Mouse (Mus musculus) ES-CJ7 (cell line): ENCODE data around the gene Pld4.
"Not testable (repeated sequence)": the region's sequence is repeated elsewhere in the genome, so short reads cannot be mapped to it uniquely, and the experiment has no call there.

Source experiments
- DNase-seq: peaks from one replicate; pipeline ENCODE4 v3.0.0; 2011; ENCODE audit warnings: low read depth, low spot score

The Pld4 gene

GRCm38 (mm10) chr12:112801864-112802846 is 41.7 kb downstream of the Pld4 start, which contains the start of gene Ahnak2:
Gene Ahnak2 (minus strand): TSS chr12:112802657.
- DNase-seq, result peak; percentile 41

DNA sequence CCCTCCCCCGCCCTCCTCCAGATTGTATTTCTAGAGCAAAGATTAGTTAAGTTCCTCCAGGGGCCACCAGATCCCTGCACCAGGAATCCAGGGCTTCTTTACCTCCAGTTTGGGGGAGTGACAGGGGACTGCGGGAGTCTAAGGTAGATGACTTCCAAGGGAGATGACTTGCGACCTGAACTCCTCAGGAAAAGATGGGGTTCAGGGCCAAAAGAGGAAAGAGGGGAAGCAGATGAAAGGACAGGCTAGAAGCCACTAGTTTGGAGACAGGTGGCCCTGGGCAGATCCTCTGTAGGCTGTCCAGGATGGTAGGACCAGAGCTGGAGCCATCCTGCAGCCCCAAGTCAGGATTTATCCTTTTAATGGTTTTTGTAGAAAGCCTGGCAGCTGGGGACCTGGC is 42.5 kb downstream of the Pld4 start:
- DNase-seq, result no peak

GRCm38 (mm10) chr12:112804046-112804445 is 43.6 kb downstream of the Pld4 start:
- DNase-seq, result no peak

GRCm38 (mm10) chr12:112806044-112806443 is 45.6 kb downstream of the Pld4 start:
- DNase-seq, result no peak

- DNase-seq, result no peak
Observed at GRCm38 (mm10) chr12:112807796-112808195, 47.3 kb downstream of the Pld4 start.

DNA sequence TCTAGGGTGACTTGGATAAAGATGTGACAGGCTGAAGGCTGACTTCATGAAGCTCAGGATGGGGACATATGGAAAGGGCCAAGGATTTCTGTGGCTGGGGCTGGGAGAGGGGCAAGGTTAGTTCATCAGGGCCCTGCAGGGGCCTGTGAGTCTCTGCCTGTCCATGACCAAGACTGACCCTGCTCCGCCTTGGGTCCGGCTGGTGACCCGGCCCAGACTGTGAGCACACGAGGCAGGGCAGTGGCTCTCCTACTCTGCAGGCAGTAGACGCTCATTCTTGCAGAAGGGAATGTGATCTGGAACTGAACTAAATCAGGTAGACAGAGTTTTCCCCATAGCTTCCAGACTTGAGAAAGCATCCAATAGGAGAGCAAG is 47.7 kb downstream of the Pld4 start:
- DNase-seq, result no peak

GRCm38 (mm10) chr12:112808587-112809364 is 48.3 kb downstream of the Pld4 start, which contains the start of gene Clba1:
Gene Clba1 (plus strand): TSS chr12:112808937.
- DNase-seq, result peak; percentile 90

DNA sequence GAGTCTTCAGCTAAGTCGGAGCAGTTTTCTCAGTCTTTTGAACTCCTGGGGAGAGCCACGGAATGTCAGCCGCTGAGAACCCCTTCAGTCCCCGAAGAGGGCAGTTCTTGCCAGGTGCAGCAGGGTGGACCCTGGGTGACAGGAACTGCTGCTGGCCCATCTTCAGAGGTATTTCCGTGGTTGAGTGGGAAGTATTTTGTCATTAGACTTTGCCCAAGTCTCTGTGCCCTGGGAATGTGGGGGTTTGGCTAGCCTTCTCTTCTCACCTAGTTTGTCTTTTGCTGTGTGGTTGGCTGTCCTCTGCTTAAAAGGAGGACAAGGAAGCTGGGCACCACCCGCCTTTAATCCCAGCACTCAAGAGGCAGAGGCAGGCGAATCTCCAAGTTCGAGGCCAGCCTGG is 49.2 kb downstream of the Pld4 start:
- DNase-seq, result no peak

DNA sequence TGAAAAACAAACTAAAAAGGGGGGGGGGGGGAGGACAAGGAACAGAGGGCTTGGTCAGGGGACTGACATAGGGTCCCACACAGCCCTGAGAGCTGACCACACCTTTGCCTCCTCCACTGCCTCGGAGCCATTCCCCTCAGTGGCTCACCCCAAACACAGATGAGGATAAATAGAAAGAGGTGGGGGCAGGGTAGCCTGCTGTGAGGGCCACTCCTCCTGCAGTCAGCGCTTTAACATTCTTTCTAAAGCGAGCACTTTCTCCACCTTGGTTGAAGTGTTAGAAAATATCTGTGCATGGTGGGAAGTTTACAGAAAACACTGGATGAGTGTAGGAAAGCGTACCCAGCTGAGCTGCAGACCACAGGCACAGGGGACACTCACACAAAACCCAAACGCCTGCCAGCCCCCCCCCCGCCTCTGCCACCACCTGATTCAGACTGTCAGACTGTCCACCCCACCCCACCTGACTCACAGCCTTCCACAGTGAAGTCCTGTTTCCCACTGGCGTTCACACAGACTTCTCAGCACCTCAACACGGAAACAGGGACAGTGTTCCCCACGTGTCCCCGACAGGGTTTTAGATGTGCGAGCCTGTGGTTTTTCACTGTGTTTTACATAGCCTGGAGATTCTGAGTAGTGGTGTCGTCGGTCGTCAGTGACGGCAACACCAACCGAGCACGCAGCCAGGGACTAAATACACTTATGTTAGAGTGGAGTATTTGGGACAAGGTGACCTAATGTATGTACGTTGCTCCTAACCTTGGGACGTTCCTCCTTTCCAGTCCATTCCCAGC is 49.8 kb downstream of the Pld4 start:
- DNase-seq, result no peak

DNA sequence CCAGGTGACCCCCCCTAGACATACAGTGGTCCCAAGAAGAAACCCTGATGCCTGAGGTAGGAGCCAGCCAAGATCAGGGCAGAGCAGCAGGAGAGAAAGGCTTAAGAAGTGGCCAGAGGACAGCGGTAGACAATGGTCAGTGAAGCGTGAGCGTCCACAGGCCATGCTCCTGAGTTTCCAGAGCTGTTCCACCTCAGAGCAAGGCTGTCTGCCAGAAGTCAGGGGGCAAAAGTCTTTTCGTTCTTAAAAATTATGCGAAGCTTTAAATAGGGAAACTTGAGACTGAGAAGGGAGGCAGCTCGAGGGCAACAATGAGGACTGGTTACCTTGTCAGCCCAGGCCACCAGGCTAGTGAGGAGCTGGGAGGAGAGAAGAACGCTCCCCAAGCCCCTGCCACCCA is 52.9 kb downstream of the Pld4 start:
- DNase-seq, result no peak

- DNase-seq, result no peak
Observed at GRCm38 (mm10) chr12:112814682-112815470, 54.4 kb downstream of the Pld4 start.

GRCm38 (mm10) chr12:112816294-112816693 is 55.8 kb downstream of the Pld4 start:
- no peak for DNase-seq

DNA sequence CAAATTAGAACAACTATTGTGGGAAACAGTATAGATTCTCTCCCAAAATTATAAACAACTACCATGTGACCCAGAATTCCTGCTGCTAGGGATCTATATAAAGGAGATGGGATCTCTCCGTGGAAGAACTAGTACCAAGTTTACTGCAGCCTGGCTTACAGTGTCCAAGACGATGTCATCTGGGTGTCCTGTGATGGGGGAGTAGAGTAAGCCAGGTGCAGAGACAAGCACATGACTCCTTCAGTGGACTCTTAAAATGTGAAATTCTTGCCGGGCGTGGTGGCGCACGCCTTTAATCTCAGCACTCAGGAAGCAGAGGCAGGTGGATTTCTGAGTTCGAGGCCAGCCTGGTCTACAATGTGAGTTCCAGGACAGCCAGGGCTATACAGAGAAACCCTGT is 56.4 kb downstream of the Pld4 start:
- DNase-seq, result not testable (repeated sequence)
